Mouse (Mus musculus) midbrain, embryonic 14.5 days (tissue): ENCODE measurements at regions not wholly inside any gene's neighbourhood (a gene's known extent, or its start where the extent isn't known, plus 50 kb on each side); places are given as distances from the start of the nearest gene placed in this dataset.

Experiments used
- ATAC-seq: fragments of 200-750 bp; cut with Nextera tagmentation; 2 replicates; pipeline ENCODE4 v1.8.0; 2017; ENCODE audit warnings: moderate number of reproducible peaks, moderate library complexity; ENCODE audit not compliant: low FRiP score, low TSS enrichment
- DNase-seq: peaks from one replicate; pipeline ENCODE4 v3.0.0-alpha.2; 2015
- H3K27ac ChIP-seq: fragments of 300-500 bp; sonication (generic); replicated peaks from 2 replicates; pipeline ENCODE4 v1.5.1; 2014; ENCODE audit warnings: mild to moderate bottlenecking, low read depth, low read length, moderate library complexity
- H3K27me3 ChIP-seq: fragments of 300-500 bp; sonication (generic); 2 replicates; pipeline ENCODE4 v1.6.1; 2014; ENCODE audit warnings: low read length, control low read depth, mixed read lengths; ENCODE audit not compliant: control insufficient read depth, insufficient read depth
- H3K36me3 ChIP-seq: fragments of 300-500 bp; sonication (generic); 2 replicates; pipeline ENCODE4 v1.6.1; 2014; ENCODE audit warnings: low read length, control low read depth; ENCODE audit not compliant: control insufficient read depth, insufficient read depth
- H3K4me1 ChIP-seq: fragments of 300-500 bp; sonication (generic); 2 replicates; pipeline ENCODE4 v1.6.1; 2014; ENCODE audit warnings: mild to moderate bottlenecking, antibody characterized with exemption, low read length, control low read depth; ENCODE audit not compliant: control insufficient read depth, insufficient read depth
- H3K4me2 ChIP-seq: fragments of 300-500 bp; sonication (generic); 2 replicates; pipeline ENCODE4 v1.6.1; 2014; ENCODE audit warnings: mild to moderate bottlenecking, low read length, moderate library complexity
- H3K4me3 ChIP-seq: fragments of 300-500 bp; sonication (generic); replicated peaks from 2 replicates; pipeline ENCODE4 v1.5.1; 2014; ENCODE audit warnings: low read depth, low read length
- H3K9ac ChIP-seq: fragments of 300-500 bp; sonication (generic); replicated peaks from 2 replicates; pipeline ENCODE4 v1.6.1; 2014; ENCODE audit warnings: mild to moderate bottlenecking, low read length, moderate library complexity
- H3K9me3 ChIP-seq: fragments of 300-500 bp; sonication (generic); 2 replicates; pipeline ENCODE4 v1.6.1; 2016; ENCODE audit warnings: low read length, control low read depth, mixed read lengths; ENCODE audit not compliant: control insufficient read depth
- WGBS: fragments of 180-500 bp; shearing (Covaris S2); extraction: QIAGEN DNeasy Blood & Tissue Kit; methylation state at CpG from one replicate; pipeline ENCODE4 v1.1.7; 2014; 5-methylcytosine and 5-hydroxymethylcytosine counted together

DNA sequence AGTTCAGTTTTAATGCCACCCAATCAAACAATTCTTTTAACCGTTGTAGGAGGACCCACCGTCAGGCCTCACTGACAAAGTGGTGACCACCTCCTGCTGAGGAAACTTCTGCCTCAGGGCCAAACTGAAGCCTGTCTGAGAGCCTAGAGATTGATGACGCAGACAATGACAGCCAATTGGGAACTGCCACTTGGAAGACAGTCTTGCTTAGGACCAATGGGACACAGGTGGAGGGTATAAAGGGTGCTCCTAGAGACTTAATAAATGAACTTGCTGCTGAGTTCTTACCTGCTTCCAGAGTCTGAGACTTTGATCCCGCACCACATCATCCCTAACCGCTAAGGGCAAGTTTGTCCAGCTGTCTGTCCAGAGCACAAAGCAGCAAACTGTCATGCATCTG, 80.0 kb downstream of the Tbx4 start:
- Histone ChIP-seq H3K27me3 (no peaks in the 10 kb centered on the region), H3K4me2 (no peak overlapping the region), H3K36me3 (no peaks in the 10 kb centered on the region), H3K4me3 (no peak overlapping the region), H3K27ac (no peak overlapping the region), H3K4me1 (no peaks in the 10 kb centered on the region), H3K9ac (no peak overlapping the region), H3K9me3 (no peaks in the 10 kb centered on the region)
- ATAC-seq = no peak
- WGBS = 77% methylated on average over 5 of the region's 5 CpGs
- no peak for DNase-seq

DNA sequence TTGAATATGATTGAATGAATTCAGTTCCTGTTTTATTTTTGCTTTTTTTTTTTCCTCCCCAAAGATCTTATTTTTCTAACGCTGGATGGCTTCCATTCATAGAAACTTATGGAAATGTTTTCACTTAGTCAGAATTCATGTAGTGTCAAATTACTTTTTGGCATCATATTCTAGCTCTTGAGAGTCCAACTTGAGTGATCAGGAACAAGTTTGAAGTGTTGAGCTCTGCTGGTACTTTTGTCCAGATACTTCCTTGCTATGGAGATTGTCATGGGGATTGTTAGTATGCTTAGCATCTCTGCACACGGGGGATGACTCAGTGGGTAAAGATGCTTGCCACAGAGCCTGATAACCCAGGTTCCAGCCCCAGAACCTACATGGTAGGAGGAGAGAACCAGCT, 84.1 kb downstream of the Tbx4 start:
- WGBS = 81% methylated on average over 2 of the region's 2 CpGs
- no peaks in the 10 kb centered on the region for H3K4me1 ChIP-seq

DNA sequence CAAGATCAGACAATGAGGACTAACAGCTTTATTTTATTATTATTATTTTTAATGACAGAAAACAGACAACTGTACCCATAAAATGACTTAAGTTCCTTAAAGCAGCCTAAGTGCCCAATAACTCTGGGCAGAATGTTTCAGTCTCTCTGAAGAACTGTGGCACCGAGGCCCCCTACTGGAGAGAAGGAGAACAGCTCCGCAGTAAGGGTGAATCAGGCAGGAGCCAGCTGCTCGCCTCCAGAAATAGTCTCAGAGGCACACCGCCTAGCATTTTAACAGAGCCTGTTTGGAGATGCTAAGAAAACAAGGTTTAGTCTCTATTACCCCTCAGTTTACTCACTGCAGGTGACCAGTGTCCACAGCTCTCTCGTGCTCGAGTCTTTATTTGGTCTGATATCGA, 86.2 kb downstream of the Tbx4 start:
- no peak overlapping the region for H3K4me2 ChIP-seq
- no peaks in the 10 kb centered on the region for H3K4me1 ChIP-seq
- no peak overlapping the region for H3K4me3 ChIP-seq
- DNase-seq (peak; percentile 89), ATAC-seq (no peak)
- WGBS = 26% methylated on average over 7 of the region's 7 CpGs
- H3K9me3 ChIP-seq = no peaks in the 10 kb centered on the region
- no peak overlapping the region for H3K9ac ChIP-seq
- no peak overlapping the region for H3K27ac ChIP-seq
- H3K27me3 ChIP-seq = no peaks in the 10 kb centered on the region
- H3K36me3 ChIP-seq = no peaks in the 10 kb centered on the region

More for the DNA sequence above, 84.1 kb downstream of the Tbx4 start:
- H3K9me3 ChIP-seq = no peaks in the 10 kb centered on the region
- H3K27ac ChIP-seq = no peak overlapping the region
- H3K27me3 ChIP-seq = no peaks in the 10 kb centered on the region
- DNase-seq (no peak), ATAC-seq (no peak)
- no peak overlapping the region for H3K4me3 ChIP-seq
- no peaks in the 10 kb centered on the region for H3K36me3 ChIP-seq
- no peak overlapping the region for H3K4me2 ChIP-seq
- no peak overlapping the region for H3K9ac ChIP-seq

DNA sequence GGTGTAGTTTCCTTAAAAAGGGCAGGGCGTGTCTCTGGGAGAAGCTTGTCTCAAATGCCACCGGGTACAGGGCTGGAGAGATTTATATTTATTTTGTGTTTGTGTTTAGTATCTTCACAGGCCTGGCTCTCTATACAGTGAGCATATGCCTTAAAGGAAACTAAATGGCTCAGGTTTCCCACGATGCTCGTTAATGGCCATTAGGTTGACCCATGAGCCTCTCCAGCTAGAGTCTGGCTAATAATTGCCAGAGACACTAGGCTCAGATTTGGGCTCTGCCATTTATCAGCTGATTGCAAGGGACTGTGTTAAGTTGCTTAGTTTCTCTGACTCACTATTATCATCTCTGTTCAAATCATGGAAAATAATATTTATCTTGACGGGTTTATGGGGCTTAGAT, 87.5 kb downstream of the Tbx4 start:
- ATAC-seq (no peak), DNase-seq (no peak)
- 88% methylated on average over 5 of the region's 5 CpGs for WGBS
- Histone ChIP-seq H3K27ac (no peak overlapping the region), H3K4me2 (no peak overlapping the region), H3K9ac (no peak overlapping the region), H3K9me3 (no peaks in the 10 kb centered on the region), H3K27me3 (no peaks in the 10 kb centered on the region), H3K4me1 (no peaks in the 10 kb centered on the region), H3K4me3 (no peak overlapping the region), H3K36me3 (no peaks in the 10 kb centered on the region)

DNA sequence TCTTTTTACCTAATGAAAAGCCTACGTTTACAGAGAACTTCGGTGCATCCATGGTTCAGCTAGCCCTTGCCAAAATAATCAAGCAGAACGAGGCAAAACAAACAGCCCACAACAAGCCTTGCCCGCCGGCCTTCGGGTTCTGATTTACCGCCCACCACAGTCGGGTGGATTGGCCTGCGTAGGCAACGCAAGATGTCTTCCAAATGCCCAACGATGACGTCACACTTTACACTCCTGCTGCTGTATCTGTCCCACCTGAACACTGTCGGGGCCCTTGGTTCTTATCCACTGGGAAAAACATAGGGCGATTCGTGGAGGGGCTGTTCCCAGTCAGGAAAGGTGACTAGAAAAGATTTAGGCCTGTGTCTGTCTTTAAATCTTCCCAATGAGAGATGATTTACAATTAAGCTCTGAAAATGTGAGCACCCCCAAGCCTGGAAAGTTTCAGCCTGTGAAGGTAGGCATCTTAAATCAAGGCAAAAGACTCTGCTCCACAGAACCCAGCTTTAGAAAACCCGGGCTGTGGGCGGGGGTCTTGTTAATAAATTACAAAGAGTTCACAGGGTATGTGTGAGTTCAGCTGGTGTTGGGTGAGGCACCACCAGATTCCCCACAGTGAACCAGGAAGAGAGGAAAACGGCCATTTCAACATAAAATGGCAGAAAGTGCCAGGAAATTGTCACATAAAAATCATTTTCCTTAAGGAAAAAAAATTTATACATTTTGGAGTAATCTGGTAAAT, 90.6 kb downstream of the Tbx4 start:
- Histone ChIP-seq H3K36me3 (no peaks in the 10 kb centered on the region), H3K4me2 (no peak overlapping the region), H3K4me3 (no peak overlapping the region), H3K9me3 (no peaks in the 10 kb centered on the region), H3K27ac (no peak overlapping the region), H3K9ac (no peak overlapping the region), H3K27me3 (no peaks in the 10 kb centered on the region), H3K4me1 (no peaks in the 10 kb centered on the region)
- 84% methylated on average over 18 of the region's 18 CpGs for WGBS
- no peak for DNase-seq
- no peak for ATAC-seq

DNA sequence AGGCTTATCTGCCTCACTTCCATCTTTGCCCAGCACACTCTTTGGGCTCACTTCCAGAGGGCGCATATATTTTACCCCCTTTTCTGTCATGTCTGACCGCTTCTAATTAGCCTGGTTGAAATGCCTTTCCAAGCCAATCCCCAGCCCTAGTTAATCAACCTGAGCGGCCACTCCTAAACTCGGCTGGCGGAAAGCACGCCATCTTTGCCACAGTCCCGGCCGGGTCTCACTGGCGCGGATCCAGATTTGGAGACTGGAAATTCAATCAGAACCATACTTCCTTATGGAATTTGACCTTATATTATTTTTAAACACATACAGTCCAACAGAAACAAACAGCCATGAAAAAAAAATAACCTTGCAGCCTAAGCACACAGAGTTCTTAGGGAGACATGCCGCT, 94.2 kb downstream of the Tbx4 start:
- 85% methylated on average over 11 of the region's 11 CpGs for WGBS
- DNase-seq (no peak), ATAC-seq (no peak)
- Histone ChIP-seq H3K36me3 (no peaks in the 10 kb centered on the region), H3K27ac (no peak overlapping the region), H3K9ac (no peak overlapping the region), H3K9me3 (no peaks in the 10 kb centered on the region), H3K4me1 (no peaks in the 10 kb centered on the region), H3K27me3 (no peaks in the 10 kb centered on the region), H3K4me2 (no peak overlapping the region), H3K4me3 (no peak overlapping the region)

DNA sequence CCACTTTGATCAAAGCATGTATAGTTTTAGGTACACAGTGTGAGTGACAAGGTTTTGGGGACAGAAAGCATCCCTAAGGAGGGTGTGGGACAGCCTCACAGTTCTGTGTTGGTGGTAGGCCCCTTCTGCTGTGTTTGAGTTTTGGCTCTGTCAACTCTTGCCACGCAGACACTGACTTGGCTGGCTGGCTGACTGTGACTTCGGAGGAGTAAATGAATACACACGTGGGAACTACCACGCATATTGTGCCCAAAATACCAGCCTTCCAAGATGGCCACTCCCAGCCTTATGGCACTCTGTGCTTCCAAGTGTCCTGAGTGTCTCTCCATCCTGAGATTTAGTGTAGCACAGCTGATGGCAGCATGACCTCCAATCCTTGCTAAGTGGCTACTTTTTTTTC, 95.3 kb downstream of the Tbx4 start:
- WGBS = 89% methylated on average over 4 of the region's 4 CpGs

DNA sequence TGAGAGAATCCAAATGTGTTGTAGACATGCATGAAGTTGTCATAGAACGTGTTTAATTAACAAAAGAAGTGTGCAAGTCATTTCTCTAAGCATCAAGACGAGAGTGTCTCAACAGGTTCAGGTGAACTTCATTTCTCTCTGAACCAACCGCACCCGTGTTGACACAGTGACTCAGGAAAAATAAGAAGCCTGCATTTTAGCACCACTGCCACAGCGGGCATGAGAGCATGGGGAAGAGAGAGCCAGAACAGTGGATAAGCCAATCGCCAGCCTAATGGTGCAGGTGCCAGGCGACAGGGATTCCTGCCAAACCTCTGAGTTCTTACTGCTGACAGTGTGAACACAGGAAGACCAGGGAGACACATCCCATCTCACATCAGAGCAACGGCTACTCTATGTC, 100.1 kb downstream of the Tbx4 start:
- H3K4me3 ChIP-seq = no peak overlapping the region
- no peaks in the 10 kb centered on the region for H3K9me3 ChIP-seq
- 91% methylated on average over 8 of the region's 8 CpGs for WGBS
- H3K4me2 ChIP-seq = no peak overlapping the region
- H3K36me3 ChIP-seq = no peaks in the 10 kb centered on the region
- ATAC-seq = no peak
- no peak for DNase-seq
- peaks cover 3% of the 10 kb centered on the region; the same call in 1 of the 2 replicates for H3K27me3 ChIP-seq
- no peak overlapping the region for H3K9ac ChIP-seq
- H3K27ac ChIP-seq = no peak overlapping the region
- peaks cover 7% of the 10 kb centered on the region; the same call in 1 of the 2 replicates for H3K4me1 ChIP-seq

More for the DNA sequence above, 95.3 kb downstream of the Tbx4 start:
- H3K4me2 ChIP-seq = no peak overlapping the region
- DNase-seq (no peak), ATAC-seq (no peak)
- no peaks in the 10 kb centered on the region for H3K36me3 ChIP-seq
- H3K4me3 ChIP-seq = no peak overlapping the region
- no peaks in the 10 kb centered on the region for H3K4me1 ChIP-seq
- no peak overlapping the region for H3K9ac ChIP-seq
- no peaks in the 10 kb centered on the region for H3K9me3 ChIP-seq
- no peaks in the 10 kb centered on the region for H3K27me3 ChIP-seq
- H3K27ac ChIP-seq = no peak overlapping the region

DNA sequence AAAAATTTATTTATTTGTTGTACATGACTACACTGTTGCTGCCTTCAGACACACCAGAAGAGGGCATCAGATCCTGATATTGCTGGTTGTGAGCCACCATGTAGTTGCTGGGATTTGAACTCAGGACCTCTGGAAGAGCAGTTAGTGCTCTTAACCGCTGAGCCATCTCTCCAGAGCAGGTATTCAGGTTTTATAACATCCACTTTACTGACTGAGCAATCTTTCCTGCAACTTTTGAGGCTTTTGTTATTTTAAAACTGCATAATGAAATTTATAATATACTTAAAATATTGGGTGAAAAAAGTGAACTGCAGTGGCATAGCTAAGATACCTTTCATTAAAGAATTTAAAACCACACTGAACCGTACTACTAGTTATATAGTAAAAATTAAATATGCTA, 101.0 kb downstream of the Tbx4 start:
- DNase-seq (no peak), ATAC-seq (no peak)
- no peak overlapping the region for H3K4me2 ChIP-seq
- WGBS = 97% methylated on average over 2 of the region's 2 CpGs
- no peaks in the 10 kb centered on the region for H3K36me3 ChIP-seq
- no peak overlapping the region for H3K9ac ChIP-seq
- no peaks in the 10 kb centered on the region for H3K9me3 ChIP-seq
- H3K4me3 ChIP-seq = no peak overlapping the region
- peaks cover 7% of the 10 kb centered on the region; the same call in 1 of the 2 replicates for H3K4me1 ChIP-seq
- H3K27me3 ChIP-seq = peaks cover 3% of the 10 kb centered on the region; the same call in 1 of the 2 replicates
- no peak overlapping the region for H3K27ac ChIP-seq
